Mouse (Mus musculus) hindlimb bud, embryonic 11.5 days (tissue): ENCODE measurements around the gene Tmem151b.

Experiments
- DNase-seq: peaks from one replicate; pipeline ENCODE4 v3.0.0-alpha.2; 2012; ENCODE audit warnings: low read depth, low spot score; ENCODE audit errors: extremely low spot score

Gene Tmem151b

DNA sequence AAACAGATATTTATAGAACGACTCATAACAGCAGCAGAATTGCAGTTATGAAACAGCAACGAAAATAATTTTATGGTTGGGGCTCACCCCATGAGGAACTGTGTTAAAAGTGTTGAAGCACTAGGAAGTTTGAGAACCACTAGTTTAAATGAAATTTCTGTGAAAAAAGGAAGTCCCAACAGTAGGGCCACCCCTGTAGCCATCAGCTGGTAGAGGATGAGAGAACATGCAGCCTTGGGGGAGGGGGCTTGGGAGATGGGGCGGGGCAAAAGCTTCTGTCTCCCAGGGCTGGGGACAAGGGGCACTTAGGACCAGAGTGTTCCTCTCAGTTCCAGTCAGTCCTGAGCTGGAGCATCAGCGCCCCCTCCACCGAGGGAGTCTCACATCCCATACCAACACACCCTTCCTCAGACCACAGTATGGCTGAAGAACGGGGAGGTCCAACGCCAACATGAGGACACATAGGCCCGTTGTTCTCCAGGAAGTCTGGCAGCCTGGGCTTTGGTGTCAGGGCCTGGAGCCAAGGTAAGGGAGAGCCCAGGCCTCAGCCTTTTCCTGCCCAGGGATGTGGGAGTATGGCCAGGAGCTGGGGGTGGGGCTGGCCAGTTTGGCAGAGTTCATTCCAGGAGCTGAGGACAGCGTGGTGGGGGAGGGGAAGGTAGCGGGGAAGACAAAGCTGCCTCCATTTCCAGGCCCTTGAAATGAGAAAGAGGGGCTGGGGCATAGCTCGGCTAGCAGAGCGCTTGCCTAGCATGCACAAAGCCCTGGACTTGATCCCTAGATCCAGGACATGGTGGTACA lies 34.8 kb upstream of the Tmem151b start:
- no peak for DNase-seq

DNA sequence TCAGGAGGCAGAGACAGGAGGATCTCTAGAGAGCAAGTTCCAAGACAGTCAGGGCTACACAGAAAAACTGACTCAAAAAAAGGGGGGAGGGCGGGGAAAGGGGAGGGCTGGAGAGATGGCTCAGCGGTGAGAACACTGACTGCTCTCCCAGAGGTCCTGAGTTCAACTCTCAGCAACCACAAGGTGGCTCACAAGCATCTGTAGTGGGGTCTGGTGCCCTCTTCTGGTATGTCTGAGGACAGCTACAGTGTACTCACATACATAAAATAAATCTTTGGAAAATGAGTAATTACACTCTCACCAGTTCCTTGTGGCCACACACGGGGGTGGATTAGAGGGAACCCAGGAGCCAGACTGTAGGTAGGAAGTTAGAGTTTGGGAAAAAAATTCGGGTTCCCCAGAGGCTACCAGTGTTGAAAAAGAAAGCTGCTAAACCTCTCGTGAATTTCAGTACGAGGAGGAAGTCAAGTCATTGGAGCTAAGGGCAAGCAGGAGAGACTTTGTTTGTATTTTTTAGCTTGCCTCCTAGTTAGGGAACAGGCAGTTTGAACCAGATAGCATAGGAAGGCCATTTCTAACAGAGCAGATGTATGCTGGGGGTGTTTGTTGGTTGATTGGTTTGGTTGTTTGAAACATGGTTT lies 33.4 kb upstream of the Tmem151b start:
- no peak for DNase-seq

GRCm38 (mm10) chr17:45582188-45582587 lies 32.7 kb upstream of the Tmem151b start:
- no peak for DNase-seq

DNA sequence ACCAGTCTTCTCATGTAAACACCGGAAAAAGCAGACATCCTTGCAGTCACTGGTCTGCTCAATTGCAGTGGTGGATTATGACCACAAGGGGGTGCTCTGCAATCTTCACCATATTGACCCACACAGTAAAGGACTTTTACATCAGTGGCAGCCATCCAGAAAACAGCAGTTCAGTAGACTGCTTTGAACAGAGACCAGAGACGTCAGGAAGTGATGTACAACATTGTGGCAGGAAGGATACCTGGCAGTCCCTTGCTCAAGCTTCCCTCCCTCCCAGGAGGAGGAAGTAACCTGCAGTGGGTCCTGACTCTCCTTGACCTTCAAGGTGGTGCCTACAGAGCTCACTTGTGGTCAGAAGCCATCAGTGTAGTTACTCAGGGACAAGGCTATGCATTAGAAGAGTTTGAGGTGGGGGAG lies 32.1 kb upstream of the Tmem151b start:
- DNase-seq: no peak

DNA sequence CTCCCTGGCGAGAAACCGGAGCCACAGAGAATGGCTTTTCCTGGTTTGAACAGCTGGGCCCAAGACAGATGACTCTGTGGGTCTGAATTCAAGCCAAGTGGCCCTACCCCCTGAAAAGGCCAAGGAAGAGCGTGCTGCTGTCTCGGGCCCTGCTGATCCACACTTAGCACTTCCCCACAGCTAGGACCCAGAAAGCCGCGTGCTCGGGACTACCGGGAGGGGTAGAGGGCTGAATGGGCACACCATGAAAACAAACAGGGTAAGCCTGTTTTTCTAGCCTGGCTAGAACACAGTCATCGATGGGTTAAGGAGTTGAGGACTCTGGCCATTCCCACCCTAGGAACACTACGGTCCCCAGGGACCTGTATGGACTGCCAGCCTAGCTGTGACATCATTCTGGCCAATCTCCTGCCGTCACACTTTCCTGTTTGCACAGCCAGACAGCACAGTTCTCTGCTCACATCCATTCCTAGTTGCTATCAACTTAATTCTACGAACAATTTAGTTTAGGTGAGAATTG lies 31.5 kb upstream of the Tmem151b start:
- DNase-seq: no peak

DNA sequence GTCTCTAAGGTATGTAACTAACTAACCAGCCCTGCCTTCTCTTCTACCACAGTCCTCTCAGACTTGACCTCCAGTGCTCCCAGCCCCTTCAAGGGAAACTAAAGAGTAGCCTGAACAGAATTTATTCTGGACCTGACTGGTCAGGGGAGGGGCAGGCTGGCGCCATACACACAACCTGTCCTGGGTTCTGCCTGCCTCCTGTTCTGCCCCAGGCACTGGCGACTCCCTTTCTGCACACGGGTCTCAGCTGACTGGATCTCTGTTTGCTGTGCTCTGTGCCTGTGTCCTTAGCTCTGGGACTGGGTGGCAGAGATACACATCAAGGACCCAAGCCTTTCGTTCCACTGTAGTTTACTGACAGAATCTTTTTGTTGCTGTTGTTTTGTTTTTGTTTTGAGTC lies 30.1 kb upstream of the Tmem151b start:
- DNase-seq: no peak

DNA sequence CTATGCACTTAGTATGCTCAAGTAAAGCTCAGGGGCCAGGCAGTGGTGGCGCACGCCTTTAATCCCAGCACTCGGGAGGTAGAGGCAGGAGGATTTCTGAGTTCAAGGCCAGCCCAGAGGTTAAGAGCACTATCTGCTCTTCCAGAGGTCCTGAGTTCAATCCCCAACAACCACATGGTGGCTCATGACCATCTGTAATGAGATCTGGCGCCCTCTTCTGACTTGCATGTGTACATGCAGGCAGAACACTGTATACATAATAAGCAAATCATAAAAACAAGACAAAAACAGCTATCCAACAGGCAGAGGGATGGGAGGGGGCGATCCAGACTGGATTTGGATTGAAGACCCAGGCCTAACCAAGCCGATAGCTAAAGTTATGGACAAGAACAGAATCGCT lies 29.4 kb upstream of the Tmem151b start:
- DNase-seq: no peak

GRCm38 (mm10) chr17:45578242-45578641 lies 28.8 kb upstream of the Tmem151b start:
- DNase-seq: no peak

GRCm38 (mm10) chr17:45575123-45575897 lies 25.8 kb upstream of the Tmem151b start:
- no peak for DNase-seq

- no peak for DNase-seq
Observed at GRCm38 (mm10) chr17:45574129-45574761, 24.8 kb upstream of the Tmem151b start.

- no peak for DNase-seq
Observed at GRCm38 (mm10) chr17:45573780-45574123, 24.3 kb upstream of the Tmem151b start.

DNA sequence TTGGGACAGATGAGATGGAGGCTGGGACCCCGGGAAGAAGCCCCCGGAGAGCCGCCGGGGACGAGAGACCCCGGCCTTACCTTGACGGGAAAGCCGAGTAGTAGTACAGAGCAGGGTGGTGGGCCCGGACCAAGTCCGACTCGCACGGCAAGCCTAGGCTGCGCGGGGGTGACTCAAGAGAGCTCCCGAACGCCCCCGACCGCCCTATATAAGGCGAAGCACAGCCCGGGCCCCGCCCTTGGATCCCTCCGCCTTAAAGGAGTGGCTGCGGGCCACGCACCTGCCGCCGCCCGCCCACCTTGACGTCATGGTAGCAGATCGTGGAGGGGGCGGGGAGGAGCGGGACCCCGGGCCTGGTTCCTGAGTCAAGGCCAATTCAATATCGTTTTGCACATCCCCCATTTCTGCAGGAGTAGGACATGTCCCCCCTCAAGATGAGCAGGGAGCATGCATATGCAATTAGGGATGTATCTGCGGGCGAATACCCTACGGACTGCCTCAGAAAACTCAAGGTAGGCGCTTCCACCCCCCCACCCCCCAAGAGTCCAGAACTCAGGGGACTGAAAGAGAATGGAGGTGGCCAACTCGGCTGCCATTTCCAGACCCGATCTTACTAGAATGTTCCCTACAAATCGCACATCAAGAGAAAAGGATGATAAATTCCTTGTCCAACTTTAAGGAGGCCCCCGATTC lies 23.8 kb upstream of the Tmem151b start, which contains the start of gene Hsp90ab1:
Gene Hsp90ab1 (minus strand): TSS at position 185 of the 693 bp plus-strand sequence.
- peak; percentile 80 for DNase-seq

GRCm38 (mm10) chr17:45572103-45573086 lies 22.9 kb upstream of the Tmem151b start:
- DNase-seq: no peak

GRCm38 (mm10) chr17:45569999-45570398 lies 20.5 kb upstream of the Tmem151b start:
- no peak for DNase-seq

DNA sequence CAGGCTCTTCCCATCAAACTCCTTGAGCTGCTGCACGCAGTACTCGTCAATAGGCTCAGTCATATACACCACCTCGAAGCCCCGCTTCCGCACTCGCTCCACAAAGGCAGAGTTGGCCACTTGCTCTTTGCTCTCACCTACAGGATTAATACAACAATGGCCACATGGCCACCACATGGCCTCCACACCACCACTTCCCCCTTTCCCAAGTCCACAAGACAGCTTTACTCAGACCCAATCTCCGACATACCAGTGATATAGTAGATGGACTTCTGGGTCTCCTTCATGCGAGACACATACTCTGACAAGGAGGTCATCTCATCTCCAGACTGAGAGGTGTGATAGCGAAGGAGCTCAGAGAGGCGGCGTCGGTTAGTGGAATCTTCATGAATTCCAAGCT lies 19.5 kb upstream of the Tmem151b start:
- DNase-seq: no peak

DNA sequence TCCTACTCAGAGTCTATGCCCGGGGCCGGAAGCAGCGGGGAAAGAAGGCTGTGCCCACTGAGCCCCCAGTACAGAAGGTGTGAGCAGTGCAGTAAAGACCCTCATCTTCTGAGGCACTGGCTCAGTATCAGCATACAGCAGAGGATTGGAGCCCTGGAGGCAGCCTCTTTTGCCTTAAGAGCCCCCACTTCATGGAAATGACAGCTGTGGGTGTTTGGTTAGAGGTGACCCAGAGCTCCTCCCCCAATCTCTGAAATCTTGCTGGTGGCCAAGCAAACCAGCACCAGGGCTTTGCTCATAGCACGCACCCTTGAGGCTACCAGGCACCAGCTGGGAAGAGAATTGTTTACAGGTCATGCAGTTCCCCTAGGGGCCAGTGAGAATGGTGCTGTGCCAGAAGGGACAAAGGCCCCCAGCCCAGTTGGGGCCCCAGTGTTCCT lies 17.7 kb upstream of the Tmem151b start:
- DNase-seq: no peak

DNA sequence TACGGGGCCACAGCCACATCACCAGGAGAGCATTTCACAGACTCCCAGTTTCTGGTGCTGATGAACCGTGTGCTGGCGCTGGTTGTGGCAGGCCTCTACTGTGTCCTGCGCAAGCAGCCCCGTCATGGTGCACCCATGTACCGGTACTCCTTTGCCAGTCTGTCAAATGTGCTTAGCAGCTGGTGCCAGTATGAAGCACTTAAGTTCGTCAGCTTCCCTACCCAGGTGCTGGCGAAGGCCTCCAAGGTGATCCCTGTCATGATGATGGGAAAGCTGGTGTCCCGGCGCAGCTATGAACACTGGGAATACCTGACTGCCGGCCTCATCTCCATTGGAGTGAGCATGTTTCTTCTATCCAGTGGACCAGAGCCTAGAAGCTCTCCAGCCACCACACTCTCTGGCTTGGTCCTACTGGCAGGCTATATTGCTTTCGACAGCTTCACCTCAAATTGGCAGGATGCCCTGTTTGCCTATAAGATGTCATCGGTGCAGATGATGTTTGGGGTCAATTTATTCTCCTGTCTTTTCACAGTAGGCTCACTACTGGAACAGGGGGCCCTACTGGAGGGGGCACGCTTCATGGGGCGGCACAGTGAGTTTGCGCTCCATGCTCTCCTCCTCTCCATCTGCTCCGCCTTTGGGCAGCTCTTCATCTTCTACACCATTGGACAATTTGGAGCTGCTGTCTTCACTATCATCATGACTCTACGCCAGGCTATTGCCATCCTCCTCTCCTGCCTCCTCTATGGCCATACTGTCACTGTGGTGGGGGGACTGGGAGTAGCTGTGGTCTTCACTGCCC lies 17.1 kb upstream of the Tmem151b start:
- DNase-seq: no peak

DNA sequence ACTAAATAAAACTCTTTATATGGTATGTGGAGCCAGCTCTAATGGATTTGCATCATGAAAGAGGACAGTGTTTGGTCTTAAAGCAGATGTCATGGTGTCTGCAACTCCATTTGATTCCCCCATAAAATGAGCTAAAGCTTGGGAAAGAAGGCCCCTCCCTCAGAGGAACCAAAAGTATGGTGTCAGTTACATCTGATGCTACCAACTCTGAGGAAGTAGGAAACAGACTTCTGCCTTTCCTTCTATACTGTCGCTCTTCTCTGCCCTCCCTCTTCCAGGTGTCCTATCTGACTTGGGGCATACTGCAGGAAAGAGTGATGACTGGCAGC lies 16.5 kb upstream of the Tmem151b start:
- DNase-seq: no peak

DNA sequence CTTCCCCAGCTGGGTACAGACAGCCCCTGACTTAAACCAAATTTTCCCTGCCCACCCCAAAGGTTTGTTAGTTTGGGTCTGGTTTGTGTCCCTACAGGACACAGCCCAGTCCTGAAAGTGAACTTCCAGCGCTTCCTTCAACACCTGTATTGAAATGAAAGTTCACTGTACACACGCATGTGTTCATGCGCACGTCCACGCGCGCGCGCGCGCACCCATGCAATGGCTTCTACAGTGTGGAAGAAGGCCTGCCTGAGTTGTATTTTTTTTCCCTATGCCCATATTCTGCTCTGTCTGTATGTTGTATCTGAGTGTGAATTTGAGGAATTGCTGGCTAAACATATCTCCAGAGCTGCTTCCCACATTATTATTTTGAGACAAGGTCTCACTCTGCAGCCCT lies 15.6 kb upstream of the Tmem151b start:
- DNase-seq: no peak
